Mouse (Mus musculus) liver, embryonic 16.5 days (tissue): ENCODE measurements at regions not wholly inside any gene's neighbourhood (a gene's known extent, or its start where the extent isn't known, plus 50 kb on each side); places are given as distances from the start of the nearest gene placed in this dataset.

Experiments
- ATAC-seq: fragments of 200-750 bp; cut with Nextera tagmentation; 2 replicates; pipeline ENCODE4 v1.8.0; 2017; ENCODE audit warnings: low read depth, mild to moderate bottlenecking, moderate number of reproducible peaks, moderate library complexity
- H3K27ac ChIP-seq: fragments of 300-500 bp; sonication (generic); 2 replicates; pipeline ENCODE4 v1.5.1; 2014; ENCODE audit warnings: mild to moderate bottlenecking, low read length
- H3K27me3 ChIP-seq: fragments of 300-500 bp; sonication (generic); 2 replicates; pipeline ENCODE4 v1.6.1; 2014; ENCODE audit warnings: low read depth, low read length, mixed read lengths; ENCODE audit not compliant: control insufficient read depth, insufficient read depth
- H3K36me3 ChIP-seq: fragments of 300-500 bp; sonication (generic); 2 replicates; pipeline ENCODE4 v1.6.1; 2014; ENCODE audit warnings: mild to moderate bottlenecking; ENCODE audit not compliant: control insufficient read depth, insufficient read depth
- H3K4me1 ChIP-seq: fragments of 300-500 bp; sonication (generic); 2 replicates; pipeline ENCODE4 v1.6.1; 2014; ENCODE audit warnings: low read depth, low read length, mixed read lengths; ENCODE audit not compliant: control insufficient read depth
- H3K4me2 ChIP-seq: fragments of 300-500 bp; sonication (generic); 2 replicates; pipeline ENCODE4 v1.6.1; 2014; ENCODE audit warnings: low read depth, low read length, mixed read lengths
- H3K4me3 ChIP-seq: fragments of 300-500 bp; sonication (generic); 2 replicates; pipeline ENCODE4 v1.5.1; 2014; ENCODE audit warnings: low read depth, mild to moderate bottlenecking, low read length
- H3K9ac ChIP-seq: fragments of 300-500 bp; sonication (generic); 2 replicates; pipeline ENCODE4 v1.6.1; 2014; ENCODE audit warnings: low read depth, low read length
- H3K9me3 ChIP-seq: fragments of 300-500 bp; sonication (generic); replicated peaks from 2 replicates; pipeline ENCODE4 v1.6.1; 2016; ENCODE audit warnings: low read length; ENCODE audit not compliant: control insufficient read depth
- WGBS: fragments of 180-500 bp; shearing (Covaris S2); extraction: QIAGEN DNeasy Blood & Tissue Kit; methylation state at CpG from one replicate; pipeline ENCODE4 v1.1.7; 2014; ENCODE audit not compliant: insufficient replicate concordance; 5-methylcytosine and 5-hydroxymethylcytosine counted together

DNA sequence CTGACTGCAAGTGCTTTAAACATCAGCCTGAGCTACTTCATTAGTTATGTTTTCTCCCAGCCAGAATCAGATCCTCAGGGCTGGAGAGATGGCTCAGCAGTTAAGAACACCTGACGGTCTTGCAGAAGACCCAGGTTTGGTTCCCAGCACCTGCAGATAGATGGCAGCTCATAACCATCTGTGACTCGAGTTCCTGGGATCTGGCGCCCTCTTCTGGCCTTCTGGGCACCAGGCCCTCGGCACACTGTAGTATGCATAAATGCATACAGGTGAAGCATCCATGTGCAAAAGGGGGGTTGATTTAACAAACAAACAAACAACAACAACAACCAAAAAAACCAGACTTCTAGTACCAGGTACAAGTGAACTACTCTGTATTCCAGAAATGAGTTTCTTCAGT is 297.7 kb upstream of the Tgfbr2 start:
- 58% methylated on average over 4 of the region's 4 CpGs for WGBS
- Histone ChIP-seq H3K9ac (no peak overlapping the region), H3K9me3 (no peaks in the 10 kb centered on the region; the same call in 1 of the 2 replicates), H3K36me3 (no peaks in the 10 kb centered on the region), H3K4me3 (no peak overlapping the region), H3K27ac (no peak overlapping the region), H3K4me2 (no peak overlapping the region), H3K27me3 (no peaks in the 10 kb centered on the region), H3K4me1 (no peaks in the 10 kb centered on the region)
- no peak for ATAC-seq

DNA sequence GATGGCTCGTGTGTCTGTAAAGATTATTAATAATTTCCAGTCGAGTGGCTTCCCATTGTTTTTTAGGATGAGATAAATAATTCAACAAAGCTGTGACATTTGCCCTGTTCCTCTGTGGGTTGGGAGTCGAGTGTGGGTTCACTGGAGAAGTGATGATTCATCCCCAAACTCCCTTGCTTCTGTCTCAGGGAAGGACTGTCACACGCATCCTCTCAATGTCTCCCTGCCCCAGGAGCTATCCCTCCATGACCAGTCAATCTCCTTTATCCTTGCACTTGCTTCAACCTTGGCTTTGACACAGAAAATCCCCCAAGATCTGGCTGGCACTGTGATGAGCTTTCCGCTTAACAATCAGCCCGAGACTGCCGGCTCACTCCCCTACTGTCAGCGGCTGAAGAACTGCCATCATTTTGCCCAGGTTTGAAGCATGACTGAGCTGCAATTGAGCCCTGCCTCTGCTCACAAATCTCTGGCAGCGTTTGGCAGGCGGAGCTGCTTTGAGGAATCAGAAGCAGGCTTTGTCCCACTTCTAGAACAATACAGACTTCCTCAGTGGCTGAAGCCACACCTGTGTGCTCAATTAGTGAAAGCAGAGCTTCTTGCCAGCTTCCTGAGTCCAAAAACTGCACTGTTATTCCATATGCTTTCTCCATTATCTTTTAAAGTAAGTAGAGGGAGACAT is 293.6 kb upstream of the Tgfbr2 start:
- no peaks in the 10 kb centered on the region for H3K36me3 ChIP-seq
- 51% methylated on average over 10 of the region's 10 CpGs for WGBS

GRCm38 (mm10) chr9:116466336-116466735 is 291.2 kb upstream of the Tgfbr2 start:
- H3K4me3 ChIP-seq, result no peak overlapping the region
- WGBS, result 61% methylated on average over 7 of the region's 7 CpGs
- H3K27me3 ChIP-seq, result no peaks in the 10 kb centered on the region
- H3K9ac ChIP-seq, result no peak overlapping the region
- H3K36me3 ChIP-seq, result no peaks in the 10 kb centered on the region
- H3K4me2 ChIP-seq, result no peak overlapping the region
- H3K27ac ChIP-seq, result no peak overlapping the region
- ATAC-seq, result no peak
- no peaks in the 10 kb centered on the region for H3K9me3 ChIP-seq
- H3K4me1 ChIP-seq, result no peaks in the 10 kb centered on the region

More for the DNA sequence above, 293.6 kb upstream of the Tgfbr2 start:
- no peak overlapping the region for H3K9ac ChIP-seq
- no peaks in the 10 kb centered on the region for H3K4me1 ChIP-seq
- H3K9me3 ChIP-seq, result no peaks in the 10 kb centered on the region; the same call in 1 of the 2 replicates
- no peak overlapping the region for H3K4me3 ChIP-seq
- no peak for ATAC-seq
- no peak overlapping the region for H3K4me2 ChIP-seq
- no peak overlapping the region for H3K27ac ChIP-seq
- no peaks in the 10 kb centered on the region for H3K27me3 ChIP-seq

GRCm38 (mm10) chr9:116464626-116465025 is 289.5 kb upstream of the Tgfbr2 start:
- ATAC-seq, result no peak
- no peak overlapping the region for H3K4me2 ChIP-seq
- H3K9ac ChIP-seq, result no peak overlapping the region
- 37% methylated on average over 2 of the region's 2 CpGs for WGBS
- no peak overlapping the region for H3K27ac ChIP-seq
- H3K27me3 ChIP-seq, result no peaks in the 10 kb centered on the region
- no peaks in the 10 kb centered on the region for H3K9me3 ChIP-seq
- H3K36me3 ChIP-seq, result no peaks in the 10 kb centered on the region
- no peak overlapping the region for H3K4me3 ChIP-seq
- no peaks in the 10 kb centered on the region for H3K4me1 ChIP-seq

DNA sequence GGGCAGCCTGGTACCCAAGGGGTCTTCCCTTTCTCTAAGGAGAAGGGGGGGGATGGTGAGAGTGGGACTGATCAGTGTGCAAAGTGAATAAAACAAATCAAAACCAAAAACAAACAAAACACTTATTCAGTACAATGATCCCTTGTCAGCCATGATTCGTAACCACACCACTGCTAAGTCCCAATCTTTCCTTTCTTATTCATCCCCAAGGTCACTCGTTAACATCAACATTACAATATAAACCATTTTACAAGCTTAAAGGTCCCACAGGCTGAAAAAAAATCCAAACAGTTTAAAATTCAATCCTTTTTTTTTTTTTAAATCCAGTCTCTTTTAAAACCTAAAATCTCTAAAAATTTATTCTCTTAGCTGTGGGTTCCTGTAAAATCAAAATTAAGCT is 287.1 kb upstream of the Tgfbr2 start:
- Histone ChIP-seq H3K9ac (no peak overlapping the region), H3K27ac (no peak overlapping the region), H3K27me3 (no peaks in the 10 kb centered on the region), H3K36me3 (no peaks in the 10 kb centered on the region), H3K4me3 (no peak overlapping the region), H3K4me1 (no peaks in the 10 kb centered on the region), H3K4me2 (no peak overlapping the region), H3K9me3 (no peaks in the 10 kb centered on the region)
- no peak for ATAC-seq
- WGBS, result 48% methylated on average over 2 of the region's 2 CpGs

DNA sequence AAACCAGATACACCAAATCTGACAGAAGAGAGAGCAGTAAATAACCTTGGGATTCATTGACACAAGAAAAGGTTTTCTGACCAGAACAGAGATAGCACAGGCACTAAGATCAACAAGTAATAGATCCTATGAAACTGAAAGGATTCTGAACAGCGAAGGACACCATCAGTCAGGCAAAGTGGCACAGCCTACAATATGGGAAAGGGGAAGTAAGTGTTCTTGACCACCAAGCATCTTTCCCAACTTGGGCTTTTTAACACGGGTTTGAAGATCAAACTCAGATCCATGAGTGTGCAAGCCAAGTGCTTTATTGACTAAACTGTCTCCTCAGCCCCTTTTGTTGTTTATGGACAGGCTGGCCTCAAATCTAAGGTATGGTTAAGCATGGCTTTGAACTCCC is 284.9 kb upstream of the Tgfbr2 start:
- no peak overlapping the region for H3K27ac ChIP-seq
- no peaks in the 10 kb centered on the region for H3K36me3 ChIP-seq
- H3K4me1 ChIP-seq, result no peaks in the 10 kb centered on the region
- no peaks in the 10 kb centered on the region for H3K9me3 ChIP-seq
- no peak overlapping the region for H3K9ac ChIP-seq
- no peak overlapping the region for H3K4me2 ChIP-seq
- no peaks in the 10 kb centered on the region for H3K27me3 ChIP-seq
- no peak for ATAC-seq
- H3K4me3 ChIP-seq, result no peak overlapping the region
- WGBS, result 40% methylated on average over 2 of the region's 2 CpGs

DNA sequence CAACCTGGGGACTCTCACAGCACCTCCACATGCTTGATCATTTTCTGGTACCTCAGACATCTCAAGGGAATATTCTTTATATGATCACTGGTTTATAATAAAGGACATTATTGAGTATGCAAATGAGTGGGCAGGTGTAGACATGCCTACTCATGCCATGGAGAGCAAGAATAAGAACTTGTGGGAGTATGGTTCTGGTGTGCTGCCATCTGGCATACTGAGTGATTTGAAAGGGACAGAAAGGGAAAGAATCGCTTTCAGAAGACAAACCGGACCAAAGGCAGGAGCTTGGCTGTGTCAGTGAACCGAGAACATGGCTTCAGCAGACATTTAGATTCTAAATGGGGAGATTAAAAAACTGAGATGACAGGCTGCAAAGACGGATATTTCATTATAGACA is 276.9 kb upstream of the Tgfbr2 start:
- no peak for ATAC-seq
- no peaks in the 10 kb centered on the region for H3K36me3 ChIP-seq
- no peak overlapping the region for H3K4me3 ChIP-seq
- no peak overlapping the region for H3K4me2 ChIP-seq
- no peak overlapping the region for H3K27ac ChIP-seq
- H3K9ac ChIP-seq, result no peak overlapping the region
- no peaks in the 10 kb centered on the region for H3K27me3 ChIP-seq
- 67% methylated on average over 4 of the region's 4 CpGs for WGBS
- no peaks in the 10 kb centered on the region for H3K4me1 ChIP-seq
- no peaks in the 10 kb centered on the region for H3K9me3 ChIP-seq

- no peak overlapping the region for H3K27ac ChIP-seq
- no peaks in the 10 kb centered on the region for H3K9me3 ChIP-seq
- no peak overlapping the region for H3K9ac ChIP-seq
- no peak for ATAC-seq
- 59% methylated on average over 4 of the region's 4 CpGs for WGBS
- H3K4me2 ChIP-seq, result no peak overlapping the region
- H3K4me3 ChIP-seq, result no peak overlapping the region
- H3K4me1 ChIP-seq, result no peaks in the 10 kb centered on the region
- H3K36me3 ChIP-seq, result no peaks in the 10 kb centered on the region
- H3K27me3 ChIP-seq, result no peaks in the 10 kb centered on the region
Measured at GRCm38 (mm10) chr9:116450829-116451228, 275.7 kb upstream of the Tgfbr2 start.

- Histone ChIP-seq H3K4me2 (no peak overlapping the region), H3K36me3 (no peaks in the 10 kb centered on the region), H3K9ac (no peak overlapping the region), H3K27ac (no peak overlapping the region), H3K27me3 (no peaks in the 10 kb centered on the region), H3K9me3 (no peaks in the 10 kb centered on the region), H3K4me3 (no peak overlapping the region), H3K4me1 (no peaks in the 10 kb centered on the region)
- 56% methylated on average over 6 of the region's 6 CpGs for WGBS
- ATAC-seq, result no peak
Measured at GRCm38 (mm10) chr9:116447734-116448133, 272.6 kb upstream of the Tgfbr2 start.
